Mouse (Mus musculus) regulatory T cell (primary cell): Measurements from ENCODE around the gene Agtrap.
"Not testable (repeated sequence)": the region's sequence is repeated elsewhere in the genome, so short reads cannot be mapped to it uniquely, and the experiment has no call there.

Source experiments
- in situ Hi-C: fragments of 300-600 bp; cut with MboI, MseI; formaldehyde crosslinking; loops from one replicate; pipeline ENCODE4 v1.15.1; 2025; ENCODE audit warnings: high pct_unique_total_duplicates

The Agtrap gene

GRCm38 (mm10) chr4:148087907-148088527, at the start of gene Agtrap:
Gene Agtrap, minus strand, starts transcription at chr4:148088031.
- in situ Hi-C loops: no loop called here

- in situ Hi-C loops: no loop called here
Observed at GRCm38 (mm10) chr4:148137503-148137902, 49.7 kb upstream of the Agtrap start.

- in situ Hi-C loops: no loop called here
Observed at GRCm38 (mm10) chr4:148134988-148135387, 47.2 kb upstream of the Agtrap start.

- in situ Hi-C loops: no loop called here
Observed at GRCm38 (mm10) chr4:148131497-148132081, 43.8 kb upstream of the Agtrap start.

GRCm38 (mm10) chr4:148130561-148131413, 43.0 kb upstream of the Agtrap start, which contains the start of gene Draxin:
Gene Draxin, minus strand, starts transcription at chr4:148130698.
- in situ Hi-C loops: no loop called here

- in situ Hi-C loops: no loop called here
Observed at GRCm38 (mm10) chr4:148130133-148130532, 42.3 kb upstream of the Agtrap start, which contains the start of gene Mad2l2. Gene Mad2l2, plus strand, starts transcription at chr4:148130384.

- in situ Hi-C loops: no loop called here
Observed at GRCm38 (mm10) chr4:148128672-148129071, 40.8 kb upstream of the Agtrap start.

GRCm38 (mm10) chr4:148128241-148128640, 40.4 kb upstream of the Agtrap start:
- in situ Hi-C loops: no loop called here

- in situ Hi-C loops: no loop called here
Observed at GRCm38 (mm10) chr4:148122694-148123066, 34.8 kb upstream of the Agtrap start.

- in situ Hi-C loops: no loop called here
Observed at GRCm38 (mm10) chr4:148121982-148122693, 34.3 kb upstream of the Agtrap start.

GRCm38 (mm10) chr4:148121362-148121761, 33.5 kb upstream of the Agtrap start:
- in situ Hi-C loops: no loop called here

- in situ Hi-C loops: no loop called here
Observed at GRCm38 (mm10) chr4:148120555-148120954, 32.7 kb upstream of the Agtrap start.

GRCm38 (mm10) chr4:148119578-148119977, 31.7 kb upstream of the Agtrap start:
- in situ Hi-C loops: not testable (repeated sequence)

GRCm38 (mm10) chr4:148117392-148117791, 29.6 kb upstream of the Agtrap start:
- in situ Hi-C loops: no loop called here

- in situ Hi-C loops: no loop called here
Observed at GRCm38 (mm10) chr4:148116657-148117056, 28.8 kb upstream of the Agtrap start.

GRCm38 (mm10) chr4:148115467-148115866, 27.6 kb upstream of the Agtrap start:
- in situ Hi-C loops: no loop called here

- in situ Hi-C loops: loop anchor here (5.0 kb wide), 2 partner anchors 47 to 287 kb away; partner anchors contain the start of genes Fbxo2 and Fbxo44
Observed at GRCm38 (mm10) chr4:148114758-148115391, 27.0 kb upstream of the Agtrap start.

GRCm38 (mm10) chr4:148112519-148112918, 24.7 kb upstream of the Agtrap start:
- in situ Hi-C loops: loop anchor here (5.0 kb wide), 2 partner anchors 50 to 290 kb away; partner anchors contain the start of genes Fbxo2 and Fbxo44

- in situ Hi-C loops: no loop called here
Observed at GRCm38 (mm10) chr4:148109215-148109614, 21.4 kb upstream of the Agtrap start.

- in situ Hi-C loops: no loop called here
Observed at GRCm38 (mm10) chr4:148108565-148109100, 20.8 kb upstream of the Agtrap start.
